28 mouse cellular contexts compared by ENCODE assay signal in the genomic region with DNA sequence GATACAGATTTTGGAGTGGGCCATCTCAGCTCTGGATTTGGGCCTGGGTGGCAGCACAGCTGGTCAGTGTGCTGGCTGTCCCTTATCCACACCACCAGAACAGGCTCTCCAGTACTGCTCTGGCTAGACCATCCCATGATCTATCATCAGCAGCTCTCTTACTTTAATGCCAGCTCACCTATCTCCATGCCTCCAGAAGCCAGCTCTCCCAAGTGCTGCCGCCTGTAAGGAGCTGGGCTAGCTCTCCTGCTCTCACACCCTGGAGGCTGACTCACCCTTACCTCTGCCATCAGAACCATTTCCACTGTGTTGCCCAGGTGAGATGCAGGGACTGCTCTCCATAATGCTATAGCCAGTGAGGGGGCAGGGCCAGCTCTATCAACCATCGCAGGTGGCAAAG. TPM values are rescaled to one million over a fixed set of nuclear protein-coding genes. Genes with fewer than 3 reads are reported as not detected.
A peak's percentile ranks its signal among the peaks of the same experiment; 100 is the strongest.
DNase-seq lines count a peak whose midpoint lies in the region; ATAC-seq lines count a peak whose summit lies in the region.
"Had no signal": no experiment of that assay in that cellular context is flagged by ENCODE, and none has a peak within 500 bp of the region (broad histone marks: within the 10 kb centered on the region; RNA-seq: fewer than 3 reads in every experiment).

No protein-coding gene starts in this region.

- H3K36me3 ChIP-seq in forebrain, embryonic 13.5 days (ENCODE audit: poor library complexity, severe bottlenecking) = peaks cover 82% of the 10 kb centered on the region
- peaks cover 79% of the 10 kb centered on the region for H3K36me3 ChIP-seq in forebrain, embryonic 14.5 days (ENCODE audit: control insufficient read depth, insufficient read depth, low read length)
- H3K36me3 ChIP-seq in limb, embryonic 15.5 days = peaks cover 73% of the 10 kb centered on the region
- H3K36me3 ChIP-seq in limb, embryonic 10.5 days = peaks cover 92% of the 10 kb centered on the region
- peaks cover 82% of the 10 kb centered on the region for H3K36me3 ChIP-seq in midbrain, embryonic 13.5 days
- H3K36me3 ChIP-seq in midbrain, embryonic 11.5 days (ENCODE audit: control insufficient read depth, insufficient read depth, low read length) = peaks cover 11% of the 10 kb centered on the region

- no peak overlapping the region for H3K9ac ChIP-seq in forebrain, embryonic 13.5 days
- no peak overlapping the region for H3K9ac ChIP-seq in forebrain, embryonic 14.5 days (ENCODE audit: low read length)
- no peak overlapping the region for H3K9ac ChIP-seq in limb, embryonic 15.5 days
- no peak overlapping the region for H3K9ac ChIP-seq in midbrain, embryonic 13.5 days (replicated peaks)
- H3K9ac ChIP-seq in midbrain, embryonic 11.5 days (ENCODE audit: low read length) = no peak overlapping the region
- H3K9ac ChIP-seq: embryonic facial prominence, embryonic 13.5 days; forebrain, embryonic 12.5 days; hindbrain, embryonic 15.5 days; neural tube, embryonic 13.5 days; stomach, embryonic 15.5 days had no signal

- 91% methylated on average over 1 of the region's 2 CpGs for WGBS in forebrain, embryonic 13.5 days
- WGBS in forebrain, embryonic 14.5 days = 98% methylated on average over 2 of the region's 2 CpGs
- WGBS in limb, embryonic 15.5 days = 89% methylated on average over 2 of the region's 2 CpGs
- WGBS in limb, embryonic 10.5 days = 82% methylated on average over 2 of the region's 2 CpGs
- WGBS in midbrain, embryonic 13.5 days = 94% methylated on average over 2 of the region's 2 CpGs
- 85% methylated on average over 2 of the region's 2 CpGs for WGBS in midbrain, embryonic 11.5 days

- no peaks in the 10 kb centered on the region for H3K9me3 ChIP-seq in forebrain, embryonic 13.5 days (replicated peaks)
- H3K9me3 ChIP-seq in forebrain, embryonic 14.5 days (replicated peaks; ENCODE audit: control insufficient read depth, low read length) = no peaks in the 10 kb centered on the region
- H3K9me3 ChIP-seq in limb, embryonic 15.5 days = no peaks in the 10 kb centered on the region
- no peaks in the 10 kb centered on the region for H3K9me3 ChIP-seq in limb, embryonic 10.5 days (replicated peaks)
- no peaks in the 10 kb centered on the region for H3K9me3 ChIP-seq in midbrain, embryonic 13.5 days
- H3K9me3 ChIP-seq in midbrain, embryonic 11.5 days (ENCODE audit: control insufficient read depth, low read length) = no peaks in the 10 kb centered on the region
- H3K9me3 ChIP-seq: embryonic facial prominence, embryonic 13.5 days; forebrain, embryonic 12.5 days; hindbrain, embryonic 15.5 days; neural tube, embryonic 13.5 days; stomach, embryonic 15.5 days had no signal

- H3K4me1 ChIP-seq in forebrain, embryonic 13.5 days = no peaks in the 10 kb centered on the region
- H3K4me1 ChIP-seq in forebrain, embryonic 14.5 days (ENCODE audit: control insufficient read depth, insufficient read depth, low read length) = no peaks in the 10 kb centered on the region
- H3K4me1 ChIP-seq in limb, embryonic 15.5 days = no peaks in the 10 kb centered on the region
- no peaks in the 10 kb centered on the region for H3K4me1 ChIP-seq in limb, embryonic 10.5 days
- no peaks in the 10 kb centered on the region for H3K4me1 ChIP-seq in midbrain, embryonic 13.5 days (replicated peaks)
- H3K4me1 ChIP-seq in midbrain, embryonic 11.5 days (ENCODE audit: control insufficient read depth, insufficient read depth, low read length) = no peaks in the 10 kb centered on the region
- H3K4me1 ChIP-seq: embryonic facial prominence, embryonic 13.5 days; forebrain, embryonic 12.5 days; hindbrain, embryonic 15.5 days; neural tube, embryonic 13.5 days; stomach, embryonic 15.5 days had no signal

- H3K4me3 ChIP-seq in forebrain, embryonic 13.5 days = no peak overlapping the region
- H3K4me3 ChIP-seq in forebrain, embryonic 14.5 days (ENCODE audit: low read depth, low read length) = no peak overlapping the region
- H3K4me3 ChIP-seq in limb, embryonic 15.5 days = no peak overlapping the region
- H3K4me3 ChIP-seq in limb, embryonic 10.5 days = no peak overlapping the region
- H3K4me3 ChIP-seq in midbrain, embryonic 13.5 days (replicated peaks) = no peak overlapping the region
- H3K4me3 ChIP-seq in midbrain, embryonic 11.5 days (ENCODE audit: low read depth, low read length) = no peak overlapping the region
- H3K4me3 ChIP-seq: embryonic facial prominence, embryonic 13.5 days; erythroblast, embryonic 14.5 days; forebrain, embryonic 12.5 days; heart, adult 2 months; hindbrain, embryonic 15.5 days; myocyte; neural tube, embryonic 13.5 days; stomach, embryonic 15.5 days had no signal

- H3K4me2 ChIP-seq in forebrain, embryonic 13.5 days = no peak overlapping the region
- H3K4me2 ChIP-seq in forebrain, embryonic 14.5 days (ENCODE audit: low read length) = no peak overlapping the region
- no peak overlapping the region for H3K4me2 ChIP-seq in limb, embryonic 15.5 days
- no peak overlapping the region for H3K4me2 ChIP-seq in midbrain, embryonic 13.5 days (replicated peaks)
- H3K4me2 ChIP-seq in midbrain, embryonic 11.5 days = no peak overlapping the region
- H3K4me2 ChIP-seq: embryonic facial prominence, embryonic 13.5 days; forebrain, embryonic 12.5 days; hindbrain, embryonic 15.5 days; neural tube, embryonic 13.5 days; stomach, embryonic 15.5 days had no signal

- no peak overlapping the region for H3K27ac ChIP-seq in forebrain, embryonic 13.5 days
- no peak overlapping the region for H3K27ac ChIP-seq in forebrain, embryonic 14.5 days (ENCODE audit: low read depth, low read length)
- H3K27ac ChIP-seq in limb, embryonic 15.5 days = no peak overlapping the region
- H3K27ac ChIP-seq in limb, embryonic 10.5 days = no peak overlapping the region
- no peak overlapping the region for H3K27ac ChIP-seq in midbrain, embryonic 13.5 days
- H3K27ac ChIP-seq in midbrain, embryonic 11.5 days (ENCODE audit: low read depth, low read length) = no peak overlapping the region
- H3K27ac ChIP-seq: embryonic facial prominence, embryonic 13.5 days; forebrain, embryonic 12.5 days; heart, adult 2 months; hindbrain, embryonic 15.5 days; macrophage; neural tube, embryonic 13.5 days; stomach, embryonic 15.5 days had no signal

- peak; percentile 24; the same call in 1 of the 2 replicates for ATAC-seq in forebrain, embryonic 13.5 days
- ATAC-seq in forebrain, embryonic 14.5 days = no peak
- ATAC-seq in limb, embryonic 15.5 days (ENCODE audit: insufficient number of reproducible peaks, low FRiP score, low TSS enrichment, low read depth) = 0 out of 2 replicates have a peak, but pooled peaks have one; percentile 19
- ATAC-seq in midbrain, embryonic 13.5 days = peak; percentile 27
- no peak for ATAC-seq in midbrain, embryonic 11.5 days (ENCODE audit: low FRiP score)
- 0 out of 2 replicates have a peak, but pooled peaks have one; percentile 31 for ATAC-seq in monocyte, adult 5-6 weeks (replicated peaks; ENCODE audit: insufficient number of reproducible peaks, low FRiP score, low TSS enrichment, poor library complexity, severe bottlenecking)
- ATAC-seq: CD4-positive, CD25-positive, alpha-beta regulatory T cell, adult 4 months had no signal

- no peaks in the 10 kb centered on the region for H3K27me3 ChIP-seq in forebrain, embryonic 13.5 days
- no peaks in the 10 kb centered on the region for H3K27me3 ChIP-seq in forebrain, embryonic 14.5 days (replicated peaks; ENCODE audit: control insufficient read depth, insufficient read depth, low read length)
- no peaks in the 10 kb centered on the region for H3K27me3 ChIP-seq in limb, embryonic 15.5 days
- H3K27me3 ChIP-seq in limb, embryonic 10.5 days (ENCODE audit: low read depth, poor library complexity, severe bottlenecking) = no peaks in the 10 kb centered on the region
- no peaks in the 10 kb centered on the region for H3K27me3 ChIP-seq in midbrain, embryonic 13.5 days
- H3K27me3 ChIP-seq in midbrain, embryonic 11.5 days (ENCODE audit: control insufficient read depth, insufficient read depth, low read length) = no peaks in the 10 kb centered on the region
- H3K27me3 ChIP-seq: embryonic facial prominence, embryonic 13.5 days; forebrain, embryonic 12.5 days; hindbrain, embryonic 15.5 days; neural tube, embryonic 13.5 days; stomach, embryonic 15.5 days had no signal

- no peak for DNase-seq in forebrain, embryonic 14.5 days (ENCODE audit: low spot score)
- no peak for DNase-seq in limb, embryonic 10.5 days (ENCODE audit: low spot score)
- no peak for DNase-seq in midbrain, embryonic 11.5 days (ENCODE audit: low spot score, missing footprints)
- no peak for DNase-seq in heart, adult 8-10 months (ENCODE audit: low spot score)
- DNase-seq: adrenal gland, postnatal 14 days; cerebellum, adult 9-10 months; gastrocnemius, postnatal 10 days; heart, adult 2 months; kidney, postnatal 25 days; liver; midbrain, embryonic 14.5 days; retina, postnatal 1 day; right cerebral cortex, postnatal 4 days; thymus, adult 2 months; thymus, postnatal 4 days had no signal

RNA-seq across cellular contexts. Expression of gene Slc35a1, which starts 25.7 kb away (rescaled TPM):
- polyA plus RNA-seq in forebrain, embryonic 13.5 days (2015; fragmentation: Nextera tagmentation; extraction: Ambion mirVana) = 49.9 and 53.6 TPM in 2 replicates
- 22.9 and 33.0 TPM in 2 replicates for polyA plus RNA-seq in forebrain, embryonic 14.5 days (2014; fragmentation: Nextera tagmentation; extraction: Ambion mirVana)
- 46.0 and 48.4 TPM in 2 replicates for polyA plus RNA-seq in limb, embryonic 15.5 days (2015; fragmentation: Nextera tagmentation; extraction: Ambion mirVana)
- 57.5 and 58.1 TPM in 2 replicates for polyA plus RNA-seq in limb, embryonic 10.5 days (2016; fragmentation: Nextera tagmentation; extraction: Ambion mirVana)
- 54.6 and 55.3 TPM in 2 replicates for polyA plus RNA-seq in midbrain, embryonic 13.5 days (2015; fragmentation: Nextera tagmentation; extraction: Ambion mirVana)
- 49.7 and 51.9 TPM in 2 replicates for polyA plus RNA-seq in midbrain, embryonic 11.5 days (2014; fragmentation: Nextera tagmentation; extraction: Ambion mirVana)
- 10.5 to 24.0 TPM (median 22.2 TPM) in 3 replicates for total RNA-seq in monocyte, adult 5-6 weeks (2017)
- 10 to 100 TPM; 12.8 to 15.3 (median 13.9) TPM for total RNA-seq in heart, adult 8-10 months (2022)

RNA-seq across cellular contexts. Expression of gene Rars2, which starts 46.8 kb away (rescaled TPM):
- 68.7 TPM in 2 replicates for polyA plus RNA-seq in forebrain, embryonic 13.5 days (2015; fragmentation: Nextera tagmentation; extraction: Ambion mirVana)
- 54.2 and 54.4 TPM in 2 replicates for polyA plus RNA-seq in forebrain, embryonic 14.5 days (2014; fragmentation: Nextera tagmentation; extraction: Ambion mirVana)
- 59.8 and 62.5 TPM in 2 replicates for polyA plus RNA-seq in limb, embryonic 15.5 days (2015; fragmentation: Nextera tagmentation; extraction: Ambion mirVana)
- 66.5 and 66.6 TPM in 2 replicates for polyA plus RNA-seq in limb, embryonic 10.5 days (2016; fragmentation: Nextera tagmentation; extraction: Ambion mirVana)
- 66.3 and 69.5 TPM in 2 replicates for polyA plus RNA-seq in midbrain, embryonic 13.5 days (2015; fragmentation: Nextera tagmentation; extraction: Ambion mirVana)
- polyA plus RNA-seq in midbrain, embryonic 11.5 days (2014; fragmentation: Nextera tagmentation; extraction: Ambion mirVana) = 77.3 and 84.5 TPM in 2 replicates
- 18.7 to 26.0 TPM (median 24.8 TPM) in 3 replicates for total RNA-seq in monocyte, adult 5-6 weeks (2017)
- 10 to 100 TPM; 23.0 to 27.2 (median 26.1) TPM for total RNA-seq in heart, adult 8-10 months (2022)

RNA-seq across cellular contexts. Expression of gene Orc3, which starts 46.8 kb away (rescaled TPM):
- polyA plus RNA-seq in forebrain, embryonic 13.5 days (2015; fragmentation: Nextera tagmentation; extraction: Ambion mirVana) = 91.7 and 97.2 TPM in 2 replicates
- 103 and 115 TPM in 2 replicates for polyA plus RNA-seq in forebrain, embryonic 14.5 days (2014; fragmentation: Nextera tagmentation; extraction: Ambion mirVana)
- 73.2 and 78.8 TPM in 2 replicates for polyA plus RNA-seq in limb, embryonic 15.5 days (2015; fragmentation: Nextera tagmentation; extraction: Ambion mirVana)
- polyA plus RNA-seq in limb, embryonic 10.5 days (2016; fragmentation: Nextera tagmentation; extraction: Ambion mirVana) = 86.0 and 106 TPM in 2 replicates
- polyA plus RNA-seq in midbrain, embryonic 13.5 days (2015; fragmentation: Nextera tagmentation; extraction: Ambion mirVana) = 96.8 and 104 TPM in 2 replicates
- 127 and 135 TPM in 2 replicates for polyA plus RNA-seq in midbrain, embryonic 11.5 days (2014; fragmentation: Nextera tagmentation; extraction: Ambion mirVana)
- 59.8 to 81.4 TPM (median 60.7 TPM) in 3 replicates for total RNA-seq in monocyte, adult 5-6 weeks (2017)
- 10 to 100 TPM; 32.9 to 36.3 (median 34.1) TPM for total RNA-seq in heart, adult 8-10 months (2022)

Comparison
In these comparisons a context has a peak if more than half of its experiments do, and no peak if none do; other contexts are left out.
1. ATAC-seq: peak in forebrain, embryonic 13.5 days (single experiment), limb, embryonic 15.5 days (single experiment), midbrain, embryonic 13.5 days (single experiment) and monocyte, adult 5-6 weeks (single experiment); none in forebrain, embryonic 14.5 days (single experiment) and midbrain, embryonic 11.5 days (single experiment).